Mouse (Mus musculus) CH12.LX (cell line): ENCODE results near the gene Cdk9. TPM values are rescaled to one million over a fixed set of nuclear protein-coding genes. Genes with fewer than 3 reads are reported as not detected.

Source experiments
- DNase-seq: peaks from one replicate; pipeline ENCODE4 v3.0.0-alpha.2; 2013; ENCODE audit errors: extremely low read depth
- H3K27ac ChIP-seq: 2 replicates; pipeline ENCODE4 v1.5.1; 2012; ENCODE audit warnings: low read depth, mild to moderate bottlenecking, control low read depth, moderate library complexity; ENCODE audit not compliant: insufficient read depth
- H3K27me3 ChIP-seq: replicated peaks from 2 replicates; pipeline ENCODE3; 2012; ENCODE audit warnings: inconsistent platforms
- H3K36me3 ChIP-seq, 2 experiments: replicated peaks in 1 of 2; 2 replicates each; pipeline versions ENCODE3 to v1.6.1; 2012; ENCODE audit warnings: inconsistent platforms in 1 of 2, low read length in 1 of 2, mild to moderate bottlenecking in 1 of 2, mixed read lengths in 1 of 2, moderate library complexity in 1 of 2; ENCODE audit not compliant: control insufficient read depth in 1 of 2, insufficient read depth in 1 of 2
- H3K4me1 ChIP-seq, 2 experiments: 2 replicates each; pipeline ENCODE4 v1.6.1; 2012; ENCODE audit warnings: inconsistent platforms in 1 of 2, moderate library complexity in 1 of 2; ENCODE audit not compliant: insufficient read depth in 2 of 2, control insufficient read depth in 1 of 2
- H3K4me2 ChIP-seq: 2 replicates; pipeline ENCODE4 v1.6.1; 2012; ENCODE audit warnings: low read depth, mild to moderate bottlenecking, control low read depth; ENCODE audit not compliant: poor library complexity, insufficient read depth, severe bottlenecking
- H3K4me3 ChIP-seq, 3 experiments: fragments of 150-350 bp in 1 of 3; sonication (generic) in 1 of 3; replicated peaks in 1 of 3; 2 replicates each; pipeline versions ENCODE3 to v1.5.1; 2011 to 2012; ENCODE audit warnings: low read depth in 2 of 3, low read length in 2 of 3, mild to moderate bottlenecking in 2 of 3, moderate library complexity in 2 of 3, control low read depth in 1 of 3, improper control_type of control experiment in 1 of 3, inconsistent platforms in 1 of 3, mixed read lengths in 1 of 3; ENCODE audit not compliant: poor library complexity in 1 of 3
- H3K79me2 ChIP-seq: replicated peaks from 2 replicates; pipeline ENCODE4 v1.6.1; 2012; ENCODE audit warnings: mild to moderate bottlenecking, moderate library complexity; ENCODE audit not compliant: control insufficient read depth, poor library complexity, insufficient read depth, severe bottlenecking; ENCODE audit errors: extremely low read depth
- H3K9ac ChIP-seq: 2 replicates; pipeline ENCODE4 v1.6.1; 2012; ENCODE audit warnings: low read depth, mild to moderate bottlenecking, control low read depth, moderate library complexity; ENCODE audit not compliant: insufficient read depth
- H3K9me3 ChIP-seq: replicated peaks from 2 replicates; pipeline ENCODE3; 2012; ENCODE audit warnings: low read length, inconsistent platforms, mixed read lengths
- BHLHE40 ChIP-seq: IDR thresholded peaks from 2 replicates; pipeline ENCODE4 v1.6.1; 2011; ENCODE audit warnings: mild to moderate bottlenecking, low read depth, low read length, improper control_type of control experiment
- CHD1 ChIP-seq: IDR thresholded peaks from 2 replicates; pipeline ENCODE4 v1.6.1; 2012; ENCODE audit warnings: low read depth, low read length, improper control_type of control experiment, inconsistent platforms
- CHD2 ChIP-seq: IDR thresholded peaks from 2 replicates; pipeline ENCODE4 v1.6.1; 2011; ENCODE audit warnings: low read length, improper control_type of control experiment
- CTCF ChIP-seq, 2 experiments: IDR thresholded peaks in 1 of 2; conservative IDR thresholded peaks in 1 of 2; 2 replicates each; pipeline ENCODE4 v1.5.1; 2011 to 2012; ENCODE audit warnings: low read depth in 2 of 2, low read length in 2 of 2, improper control_type of control experiment in 1 of 2, inconsistent platforms in 1 of 2, mild to moderate bottlenecking in 1 of 2, moderate library complexity in 1 of 2
- ELF1 ChIP-seq: IDR thresholded peaks from 2 replicates; pipeline ENCODE4 v1.6.1; 2014; ENCODE audit warnings: low read depth, mild to moderate bottlenecking, inconsistent platforms, low read length, improper control_type of control experiment
- EP300 ChIP-seq: IDR thresholded peaks from 2 replicates; pipeline ENCODE4 v1.6.1; 2011; ENCODE audit warnings: low read length, improper control_type of control experiment
- ETS1 ChIP-seq: conservative IDR thresholded peaks from 2 replicates; pipeline ENCODE4 v1.6.1; 2012; ENCODE audit warnings: low read depth, mild to moderate bottlenecking, inconsistent platforms, low read length, improper control_type of control experiment, moderate library complexity
- GABPA ChIP-seq: IDR thresholded peaks from 2 replicates; pipeline ENCODE4 v1.6.1; 2012; ENCODE audit warnings: low read depth, low read length, improper control_type of control experiment, inconsistent platforms; ENCODE audit not compliant: insufficient replicate concordance
- HCFC1 ChIP-seq: IDR thresholded peaks from 2 replicates; pipeline ENCODE4 v1.6.1; 2012; ENCODE audit warnings: low read depth, mild to moderate bottlenecking, inconsistent platforms, low read length, improper control_type of control experiment
- IRF4 ChIP-seq: IDR thresholded peaks from 2 replicates; pipeline ENCODE4 v1.6.1; 2014; ENCODE audit warnings: low read depth, mild to moderate bottlenecking, inconsistent platforms, low read length, improper control_type of control experiment
- JUN ChIP-seq: IDR thresholded peaks from 2 replicates; pipeline ENCODE4 v1.6.1; 2011; ENCODE audit warnings: low read depth, mild to moderate bottlenecking, low read length, improper control_type of control experiment, moderate library complexity; ENCODE audit not compliant: insufficient read depth
- KAT2A ChIP-seq: IDR thresholded peaks from 2 replicates; pipeline ENCODE4 v1.6.1; 2012; ENCODE audit warnings: low read length, improper control_type of control experiment, inconsistent platforms; ENCODE audit not compliant: insufficient replicate concordance
- MAZ ChIP-seq: IDR thresholded peaks from 2 replicates; pipeline ENCODE4 v1.6.1; 2012; ENCODE audit warnings: low read depth, mild to moderate bottlenecking, inconsistent platforms, low read length, improper control_type of control experiment, moderate library complexity
- MEF2A ChIP-seq: IDR thresholded peaks from 2 replicates; pipeline ENCODE4 v1.6.1; 2014; ENCODE audit warnings: low read depth, mild to moderate bottlenecking, inconsistent platforms, low read length, improper control_type of control experiment, borderline replicate concordance
- MXI1 ChIP-seq: IDR thresholded peaks from 2 replicates; pipeline ENCODE4 v1.6.1; 2011; ENCODE audit warnings: mild to moderate bottlenecking, low read depth, low read length, improper control_type of control experiment
- MYC ChIP-seq: IDR thresholded peaks from 2 replicates; pipeline ENCODE4 v1.6.1; 2011; ENCODE audit warnings: low read depth, mild to moderate bottlenecking, improper control_type of control experiment, low read length
- NELFE ChIP-seq: IDR thresholded peaks from 2 replicates; pipeline ENCODE4 v1.6.1; 2011; ENCODE audit warnings: low read depth, low read length, improper control_type of control experiment
- PAX5 ChIP-seq: IDR thresholded peaks from 2 replicates; pipeline ENCODE4 v1.6.1; 2012; ENCODE audit warnings: low read length, inconsistent platforms, mixed read lengths
- POLR2A ChIP-seq: IDR thresholded peaks from 2 replicates; pipeline ENCODE4 v1.6.1; 2011; ENCODE audit warnings: low read depth, mild to moderate bottlenecking, improper control_type of control experiment, low read length
- RAD21 ChIP-seq: IDR thresholded peaks from 2 replicates; pipeline ENCODE4 v1.6.1; 2011; ENCODE audit warnings: low read depth, mild to moderate bottlenecking, low read length, improper control_type of control experiment, moderate library complexity
- RCOR1 ChIP-seq: conservative IDR thresholded peaks from 2 replicates; pipeline ENCODE4 v1.6.1; 2012; ENCODE audit warnings: low read depth, mild to moderate bottlenecking, inconsistent platforms, low read length, improper control_type of control experiment
- SIN3A ChIP-seq: IDR thresholded peaks from 2 replicates; pipeline ENCODE4 v1.6.1; 2012; ENCODE audit warnings: low read length, improper control_type of control experiment, inconsistent platforms
- SMC3 ChIP-seq: IDR thresholded peaks from 2 replicates; pipeline ENCODE4 v1.6.1; 2011; ENCODE audit warnings: low read depth, low read length, improper control_type of control experiment
- TBP ChIP-seq: conservative IDR thresholded peaks from 2 replicates; pipeline ENCODE4 v1.6.1; 2011; ENCODE audit warnings: low read depth, low read length, improper control_type of control experiment
- TCF12 ChIP-seq: IDR thresholded peaks from 2 replicates; pipeline ENCODE4 v1.6.1; 2014; ENCODE audit warnings: low read depth, mild to moderate bottlenecking, inconsistent platforms, low read length, improper control_type of control experiment
- UBTF ChIP-seq: IDR thresholded peaks from 2 replicates; pipeline ENCODE4 v1.6.1; 2012; ENCODE audit warnings: low read depth, mild to moderate bottlenecking, inconsistent platforms, low read length, improper control_type of control experiment, moderate library complexity
- USF1 ChIP-seq: IDR thresholded peaks from 2 replicates; pipeline ENCODE4 v1.6.1; 2014; ENCODE audit warnings: low read depth, mild to moderate bottlenecking, inconsistent platforms, low read length, improper control_type of control experiment
- USF2 ChIP-seq: conservative IDR thresholded peaks from 2 replicates; pipeline ENCODE4 v1.6.1; 2011; ENCODE audit warnings: low read depth, low read length, improper control_type of control experiment
- ZKSCAN1 ChIP-seq: IDR thresholded peaks from 2 replicates; pipeline ENCODE4 v1.6.1; 2012; ENCODE audit warnings: low read depth, inconsistent platforms, low read length, improper control_type of control experiment, borderline replicate concordance
- ZMIZ1 ChIP-seq: IDR thresholded peaks from 2 replicates; pipeline ENCODE4 v1.6.1; 2012; ENCODE audit warnings: low read depth, mild to moderate bottlenecking, inconsistent platforms, low read length, improper control_type of control experiment
- ZNF384 ChIP-seq: IDR thresholded peaks from 2 replicates; pipeline ENCODE4 v1.6.1; 2012; ENCODE audit warnings: low read depth, low read length, improper control_type of control experiment, inconsistent platforms
- dilution Hi-C: fragments of 300-500 bp; cut with MboI; formaldehyde crosslinking; loops from 2 replicates; pipeline ENCODE4 v1.14.3; 2020; ENCODE audit warnings: low sequenced_read_pairs; ENCODE audit not compliant: extremely low pct_unique_long_range_greater_than_20kb, extremely low pct_ligation_motif_present
- in situ Hi-C: fragments of 300-500 bp; cut with MboI; formaldehyde crosslinking; loops from 3 replicates; pipeline ENCODE4 v1.14.3; 2019; ENCODE audit warnings: low sequenced_read_pairs, low pct_ligation_motif_present, low pct_unique_long_range_greater_than_20kb, mixed read lengths
- polyA plus RNA-seq: library from polyadenylated mRNA; unstranded; fragments of >175 nt; gene quantifications from 2 replicates; pipeline ENCODE4 v1.2.1, GENCODE M21; 2012; ENCODE audit warnings: low read depth; ENCODE audit not compliant: insufficient read length
- total RNA-seq, 2 experiments: library from RNA; depleted of rRNA; stranded (reverse); fragments of 300-350 nt in 1 of 2; fragments of >200 nt in 1 of 2; gene quantifications; 2 replicates each; pipeline ENCODE4 v1.2.3; 2012 to 2014

Gene Cdk9
- total and polyA plus RNA-seq, 3 experiments = 41.7 to 136 (median 73.7) TPM

DNA sequence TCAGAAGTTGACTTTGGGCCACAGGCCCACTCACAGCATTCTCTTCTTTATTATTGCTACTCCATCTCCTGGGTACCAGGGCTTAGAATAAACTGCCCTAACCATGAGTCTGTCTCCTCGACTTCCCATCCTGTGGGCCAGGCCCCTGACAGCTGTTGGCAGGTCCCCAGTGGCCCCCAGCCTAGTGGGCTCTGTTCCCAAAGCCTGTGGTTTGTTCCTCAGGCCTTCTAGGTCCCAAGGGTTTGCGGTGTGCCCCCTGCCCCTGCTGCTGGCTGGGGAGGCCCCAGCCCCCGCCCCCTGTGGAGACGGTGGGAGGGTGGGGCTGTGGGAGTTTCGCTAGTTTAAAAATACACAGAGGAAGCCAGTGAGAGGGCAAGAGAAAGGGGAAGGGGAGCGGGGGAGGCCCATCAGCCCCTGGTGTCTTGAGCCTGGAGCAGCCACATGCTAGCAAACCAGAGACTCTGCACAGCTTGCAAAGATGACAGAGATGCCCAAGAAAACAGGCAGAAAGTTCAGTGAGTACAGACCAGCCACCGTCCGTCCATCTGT, 7.9 kb upstream of the Cdk9 start, which contains the start of gene Sh2d3c:
Gene Sh2d3c, plus strand, starts transcription at position 375 of the 549 bp plus-strand sequence.
- no peak for TF ChIP-seq KAT2A
- TF ChIP-seq RCOR1 = 0 out of 2 replicates have a peak, but pooled peaks have one; percentile 49
- peak; percentile 73 for TF ChIP-seq TBP
- TF ChIP-seq MAZ = peak; percentile 97
- no peak for TF ChIP-seq ZKSCAN1
- 0 out of 2 replicates have a peak, but pooled peaks have one; percentile 1 for TF ChIP-seq UBTF
- peak; percentile 52; the same call in 1 of the 2 replicates for TF ChIP-seq IRF4
- TF ChIP-seq ELF1 = 0 out of 2 replicates have a peak, but pooled peaks have one; percentile 6
- peak; percentile 36; the same call in 1 of the 2 replicates for TF ChIP-seq MYC
- peak; percentile 69; the same call in 1 of the 2 replicates for TF ChIP-seq SIN3A
- TF ChIP-seq PAX5 = no peak
- no peak; the same call in 1 of the 2 replicates for TF ChIP-seq TCF12
- TF ChIP-seq BHLHE40 = peak; percentile 20; the same call in 1 of the 2 replicates
- TF ChIP-seq USF1 = no peak
- TF ChIP-seq MEF2A = peak; percentile 82; the same call in 1 of the 2 replicates
- TF ChIP-seq ETS1 = peak; percentile 80
- peak; percentile 76 for TF ChIP-seq POLR2A
- peak; percentile 82 for TF ChIP-seq MXI1
- H3K27ac ChIP-seq = peak within 1 kb of the TSS; percentile 90
- H3K9ac ChIP-seq = peak within 1 kb of the TSS; percentile 90
- peak within 1 kb of the TSS; percentile 61 to 94 (median 84) for H3K4me3 ChIP-seq
- peak; percentile 73 for DNase-seq
- dilution Hi-C loops = no loop called here
- peaks cover 10 to 29% of the 10 kb centered on the region in 2 experiments for H3K36me3 ChIP-seq
- H3K79me2 ChIP-seq = peaks cover 27% of the 10 kb centered on the region
- in situ Hi-C loops = no loop called here
- H3K4me1 ChIP-seq = peaks cover 37 to 61% of the 10 kb centered on the region in 2 experiments
- H3K4me2 ChIP-seq = peak within 1 kb of the TSS; percentile 67
- peaks cover 10% of the 10 kb centered on the region for H3K9me3 ChIP-seq
- no peaks in the 10 kb centered on the region for H3K27me3 ChIP-seq

DNA sequence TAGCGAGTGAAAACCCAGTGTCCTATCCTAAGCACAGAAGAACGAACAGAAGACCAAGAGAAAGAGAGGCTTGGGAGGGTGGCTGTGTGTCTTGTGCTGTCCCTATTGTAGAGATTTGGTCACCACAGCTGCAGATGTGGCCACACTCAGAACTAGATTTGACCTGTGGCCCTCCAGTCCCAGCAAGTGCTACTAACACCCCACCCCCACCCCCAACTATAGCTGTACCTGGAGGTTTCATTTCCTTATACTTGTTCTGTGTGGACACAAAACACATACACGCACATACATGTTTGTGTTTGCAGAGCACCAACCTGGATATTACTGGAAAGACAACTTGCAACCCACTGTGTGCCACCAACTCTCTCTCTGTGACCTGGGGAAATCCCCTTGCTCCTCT, 7.2 kb upstream of the Cdk9 start:
- peak overlapping the region; percentile 90 for H3K27ac ChIP-seq
- peaks cover 36 to 59% of the 10 kb centered on the region in 2 experiments for H3K4me1 ChIP-seq
- DNase-seq = peak; percentile 37
- H3K9ac ChIP-seq = no peak overlapping the region
- no peaks in the 10 kb centered on the region for H3K27me3 ChIP-seq
- H3K4me2 ChIP-seq = peak overlapping the region; percentile 67
- H3K36me3 ChIP-seq = peaks cover 3 to 22% of the 10 kb centered on the region in 2 experiments
- H3K4me3 ChIP-seq = peak overlapping the region; percentile 61 to 94 (median 84)
- in situ Hi-C loops = no loop called here
- dilution Hi-C loops = no loop called here
- H3K79me2 ChIP-seq = peaks cover 27% of the 10 kb centered on the region
- peaks cover 6% of the 10 kb centered on the region for H3K9me3 ChIP-seq
- TF ChIP-seq MXI1 = no peak; the same call in 1 of the 2 replicates
- no peak for TF ChIP-seq CTCF (conservative IDR thresholded peaks at IDR 0.05 in 1 of 2, IDR thresholded peaks at IDR 0.05 in 1 of 2; ENCODE audit: low read depth in 2 of 2, low read length in 2 of 2)
- TF ChIP-seq SMC3 = no peak
- TF ChIP-seq CHD1 = no peak
- peak; percentile 75 for TF ChIP-seq MEF2A
- TF ChIP-seq HCFC1 = no peak
- TF ChIP-seq SIN3A = no peak
- no peak for TF ChIP-seq NELFE
- peak; percentile 86 for TF ChIP-seq CHD2
- no peak for TF ChIP-seq KAT2A
- no peak for TF ChIP-seq RAD21
- TF ChIP-seq USF2 = no peak
- TF ChIP-seq GABPA = no peak
- TF ChIP-seq ZNF384 = no peak
- TF ChIP-seq PAX5 = no peak
- TF ChIP-seq ZMIZ1 = no peak
- no peak for TF ChIP-seq JUN
- TF ChIP-seq ZKSCAN1 = no peak
- TF ChIP-seq EP300 = peak; percentile 87
- TF ChIP-seq RCOR1 = no peak
